Mouse (Mus musculus): Measurements from ENCODE around the gene Smc6. TPM values are rescaled to one million over a fixed set of nuclear protein-coding genes. Genes with fewer than 3 reads are reported as not detected.

Smc6 gene
- 81.2 and 99.4 TPM in 2 replicates for polyA plus RNA-seq (2015; fragmentation: Nextera tagmentation; extraction: Ambion mirVana)

DNA sequence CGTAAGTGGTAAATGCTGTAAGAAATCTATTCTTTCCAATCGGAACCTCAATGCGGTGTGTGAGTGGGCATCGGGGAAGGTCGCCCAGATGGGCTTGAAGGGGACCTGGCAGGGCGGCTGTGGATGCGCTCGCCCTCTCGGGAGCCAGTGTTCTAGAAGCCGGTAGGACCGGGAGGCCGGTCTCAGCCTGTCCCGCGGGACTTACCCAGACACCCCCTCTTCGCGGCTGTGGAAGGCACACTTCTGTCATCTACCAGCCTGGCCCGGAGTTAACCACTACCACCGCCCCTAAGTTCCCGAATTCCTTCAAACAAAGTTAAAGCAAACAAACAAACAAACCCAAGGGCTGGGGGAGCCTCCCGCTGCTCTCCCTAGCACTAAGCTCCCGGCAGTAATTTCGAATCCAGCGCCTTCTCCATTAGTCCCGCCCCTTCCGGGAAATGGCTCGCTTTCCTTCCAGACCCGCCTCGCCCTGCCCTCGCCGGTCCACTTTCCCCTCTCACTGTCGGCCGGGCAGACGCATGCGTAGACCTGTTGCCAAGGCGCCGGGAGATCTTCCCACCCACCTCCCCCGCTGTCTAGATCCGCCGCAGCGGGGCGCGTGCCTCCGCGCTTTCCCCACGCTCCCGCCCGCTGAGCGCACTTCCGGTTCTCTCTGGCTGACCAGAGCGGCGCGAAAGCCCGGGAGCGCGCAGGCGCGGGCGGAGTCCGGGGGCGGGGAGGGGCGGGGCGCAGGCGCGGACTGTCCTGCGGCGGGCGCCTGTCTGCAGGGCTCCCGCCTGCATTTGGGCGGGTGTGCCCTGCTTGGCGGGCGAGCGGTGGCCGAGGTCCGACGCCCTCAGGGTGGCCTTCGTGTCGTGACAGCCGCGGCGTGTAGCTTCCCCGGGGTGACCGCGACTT, at the start of gene Smc6, which contains the start of gene Gen1:
Gene Smc6 (plus strand): TSS at position 505 of the 900 bp plus-strand sequence.
Gene Gen1 (minus strand): TSS at position 420 of the 900 bp plus-strand sequence.

Small RNAs within 50 kb of the gene (microRNA-seq; reads per million reads assigned to microRNA genes)
- not detected for gene Mir7675 (ENCODE audit: borderline replicate concordance, insufficient number of aligned reads)

Other genes starting within 250 kb of the Smc6 start
- 3.6 and 5.8 TPM in 2 replicates for gene Kcns3, start 114.8 kb upstream of the Smc6 start, polyA plus RNA-seq (2015; fragmentation: Nextera tagmentation; extraction: Ambion mirVana)
- not detected in 2 replicates for gene Msgn1, start 56.9 kb upstream of the Smc6 start, polyA plus RNA-seq (2015; fragmentation: Nextera tagmentation; extraction: Ambion mirVana)
- 1.5 and 1.6 TPM in 2 replicates for gene Gen1, start 85 bp upstream of the Smc6 start, polyA plus RNA-seq (2015; fragmentation: Nextera tagmentation; extraction: Ambion mirVana)
- 5.1 and 10.4 TPM in 2 replicates for gene Vsnl1, start 170.7 kb downstream of the Smc6 start, polyA plus RNA-seq (2015; fragmentation: Nextera tagmentation; extraction: Ambion mirVana)
- 0.19 and 0.61 TPM in 2 replicates for gene Rad51ap2, start 190.2 kb downstream of the Smc6 start, polyA plus RNA-seq (2015; fragmentation: Nextera tagmentation; extraction: Ambion mirVana)